Mouse (Mus musculus) testis, postnatal 14 days (tissue): ENCODE measurements at regions not wholly inside any gene's neighbourhood (a gene's known extent, or its start where the extent isn't known, plus 50 kb on each side); places are given as distances from the start of the nearest gene placed in this dataset.
"Not testable (repeated sequence)": the region's sequence is repeated elsewhere in the genome, so short reads cannot be mapped to it uniquely, and the experiment has no call there.

Source experiments
- DNase-seq: peaks from one replicate; pipeline ENCODE4 v3.0.0; 2021; ENCODE audit warnings: low spot score

- DNase-seq: no peak
Measured at GRCm38 (mm10) chr2:63580489-63581139, 396.5 kb upstream of the Kcnh7 start.

GRCm38 (mm10) chr2:63575172-63575571, 391.1 kb upstream of the Kcnh7 start:
- DNase-seq: no peak

GRCm38 (mm10) chr2:63574008-63574703, 390.1 kb upstream of the Kcnh7 start:
- no peak for DNase-seq

DNA sequence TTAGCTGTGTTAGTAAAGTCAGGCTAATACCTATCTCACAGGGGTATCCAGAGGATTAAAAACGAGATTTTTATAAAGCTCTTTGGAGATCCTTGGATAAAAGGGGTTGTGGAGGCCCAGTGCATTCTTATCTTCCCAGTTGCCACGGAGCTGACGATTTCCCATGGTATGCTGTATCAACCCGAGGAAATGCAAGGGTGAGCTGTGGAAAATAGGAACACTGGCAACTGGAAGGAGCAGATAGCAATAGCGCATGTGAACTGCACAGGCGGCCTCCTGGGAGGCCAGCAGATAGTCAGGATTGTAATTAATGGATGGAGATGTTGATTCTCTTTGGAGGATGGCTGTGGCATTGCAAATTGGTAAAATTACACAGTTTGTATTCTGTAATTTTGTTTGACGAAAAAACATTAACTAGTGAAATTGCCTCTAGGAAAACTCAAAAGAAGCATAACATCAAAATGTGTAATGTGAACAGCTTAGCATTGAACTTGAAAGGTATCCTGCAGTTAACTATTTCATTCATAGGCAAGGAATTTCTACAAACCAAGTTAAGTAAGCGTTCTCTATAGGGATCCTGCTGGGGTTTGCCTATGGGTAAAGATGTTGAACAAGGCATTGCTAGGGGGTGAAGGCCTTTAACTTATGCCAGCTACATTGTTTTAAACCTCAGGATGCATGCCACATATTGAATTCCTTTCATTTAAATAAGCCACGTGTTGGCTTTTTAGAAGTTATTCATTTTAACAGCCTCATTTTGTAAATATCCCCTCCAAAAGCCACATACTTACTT, 389.1 kb upstream of the Kcnh7 start:
- DNase-seq: no peak

GRCm38 (mm10) chr2:63556858-63557419, 372.9 kb upstream of the Kcnh7 start:
- no peak for DNase-seq

GRCm38 (mm10) chr2:63541836-63542235, 357.7 kb upstream of the Kcnh7 start:
- not testable (repeated sequence) for DNase-seq

GRCm38 (mm10) chr2:63518534-63518933, 334.4 kb upstream of the Kcnh7 start:
- DNase-seq: no peak

- DNase-seq: no peak
Measured at GRCm38 (mm10) chr2:63513554-63514226, 329.6 kb upstream of the Kcnh7 start.

GRCm38 (mm10) chr2:63503939-63504338, 319.9 kb upstream of the Kcnh7 start:
- DNase-seq: no peak

GRCm38 (mm10) chr2:63476411-63476810, 292.3 kb upstream of the Kcnh7 start:
- no peak for DNase-seq

GRCm38 (mm10) chr2:63475255-63475654, 291.2 kb upstream of the Kcnh7 start:
- no peak for DNase-seq

DNA sequence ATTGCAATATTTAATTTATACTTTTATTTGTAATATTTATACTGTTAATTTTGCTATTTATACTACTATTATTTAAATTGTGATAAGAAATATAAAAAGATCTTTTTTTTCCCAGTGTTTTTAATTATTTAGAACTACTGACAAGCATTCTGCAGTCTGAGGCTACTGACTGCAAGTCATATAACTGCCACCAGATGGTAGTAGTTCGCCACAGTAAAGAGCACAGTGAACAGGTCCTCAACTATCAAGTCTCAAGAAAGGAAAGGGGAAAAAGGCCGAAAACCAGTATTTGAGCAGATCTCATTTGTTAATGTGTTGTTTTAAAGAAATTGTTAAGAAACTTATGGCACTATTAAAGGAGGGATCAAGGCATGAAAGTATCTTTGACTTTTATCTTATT, 289.6 kb upstream of the Kcnh7 start:
- no peak for DNase-seq

DNA sequence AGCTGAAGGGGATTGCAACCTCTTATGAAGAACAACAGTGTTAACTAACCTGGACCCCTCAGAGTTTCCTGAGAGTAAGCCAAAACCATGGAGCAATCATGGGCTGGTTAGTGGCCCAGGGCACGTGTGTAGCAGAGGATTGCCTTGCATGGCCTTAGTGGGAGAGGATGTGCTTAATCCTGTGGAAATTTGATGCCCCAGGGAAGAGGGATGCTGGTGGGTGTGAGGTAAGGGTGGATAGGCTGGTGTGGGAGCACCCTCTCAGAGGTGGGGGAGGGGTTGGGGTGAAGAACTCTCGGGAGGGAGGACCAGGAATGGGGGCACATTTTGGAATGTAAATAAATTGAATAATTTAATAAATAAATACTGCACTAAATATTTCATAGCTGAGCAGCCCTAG, 288.2 kb upstream of the Kcnh7 start:
- no peak for DNase-seq

GRCm38 (mm10) chr2:63459112-63459511, 275.0 kb upstream of the Kcnh7 start:
- DNase-seq: no peak

DNA sequence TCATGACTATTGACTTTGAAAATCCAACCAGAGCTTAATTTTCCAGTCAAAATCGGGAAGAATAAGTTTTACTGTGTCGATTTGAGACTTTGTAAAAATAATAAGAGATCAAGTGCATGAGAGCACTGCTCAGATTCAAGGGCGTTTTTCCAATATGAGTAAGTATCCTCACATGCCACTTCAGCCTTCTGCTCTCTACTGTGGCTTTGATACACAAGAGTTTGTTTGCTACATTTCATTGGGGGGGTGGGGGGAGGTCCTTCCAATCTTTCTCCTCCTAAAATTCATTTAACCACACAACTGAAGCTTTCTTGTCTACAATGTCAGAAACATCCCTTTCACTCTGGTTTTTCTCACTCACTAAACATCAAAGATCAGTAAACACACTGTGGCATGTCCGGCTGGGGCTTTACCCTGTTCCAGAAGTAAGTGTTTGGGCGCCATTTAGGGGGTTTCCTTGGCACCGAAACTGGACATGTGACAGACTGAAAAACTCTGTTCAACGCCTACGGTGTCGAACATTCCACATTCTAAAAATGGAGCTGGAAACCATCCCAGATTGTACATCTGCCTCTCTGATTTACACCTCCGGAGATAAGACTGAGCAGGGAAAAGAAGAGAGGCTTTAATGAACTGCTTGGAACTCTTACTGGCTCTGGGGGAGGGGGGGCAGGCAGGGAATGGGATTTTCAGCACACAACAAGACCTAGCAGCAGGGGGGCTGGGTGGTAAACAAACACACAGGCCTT, 270.4 kb upstream of the Kcnh7 start:
- peak; percentile 10 for DNase-seq

GRCm38 (mm10) chr2:63452891-63453290, 268.8 kb upstream of the Kcnh7 start:
- no peak for DNase-seq

DNA sequence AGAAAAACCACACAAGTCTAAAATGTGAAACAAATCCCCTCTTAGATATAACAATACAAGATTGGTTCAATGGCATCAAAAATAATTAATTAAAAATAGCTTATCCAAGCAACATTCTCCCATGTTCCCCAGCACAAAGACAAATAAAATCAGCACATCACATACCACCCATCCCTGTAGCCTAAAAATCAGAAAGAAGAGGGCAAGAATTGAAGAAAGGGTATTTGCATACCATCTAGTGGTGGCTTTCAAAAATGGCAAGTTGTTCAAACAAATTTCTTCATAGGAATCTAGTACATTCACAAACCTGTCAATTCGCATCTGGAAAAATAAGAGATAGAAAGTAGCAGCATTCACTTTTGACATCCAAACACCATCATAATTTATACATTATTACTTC, 268.1 kb upstream of the Kcnh7 start:
- DNase-seq: no peak

DNA sequence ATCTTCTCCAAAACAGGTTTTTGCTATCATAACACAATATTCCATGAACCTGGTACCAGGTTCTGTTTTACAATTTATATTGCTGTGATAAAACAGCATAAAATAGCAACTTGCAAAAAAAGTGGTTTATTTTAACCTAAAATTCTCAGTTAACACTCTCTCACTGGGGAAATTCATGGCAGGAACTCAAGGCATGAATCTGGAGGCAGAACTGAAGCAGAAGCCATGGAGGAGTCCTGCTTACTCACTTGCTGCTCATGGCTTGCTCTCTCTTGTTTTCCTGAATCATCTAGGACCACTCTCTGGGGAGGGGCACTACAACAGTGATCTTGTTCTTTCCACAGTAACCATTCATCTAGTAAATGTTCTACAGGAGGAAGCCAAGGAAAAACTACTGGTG, 250.2 kb upstream of the Kcnh7 start:
- no peak for DNase-seq

DNA sequence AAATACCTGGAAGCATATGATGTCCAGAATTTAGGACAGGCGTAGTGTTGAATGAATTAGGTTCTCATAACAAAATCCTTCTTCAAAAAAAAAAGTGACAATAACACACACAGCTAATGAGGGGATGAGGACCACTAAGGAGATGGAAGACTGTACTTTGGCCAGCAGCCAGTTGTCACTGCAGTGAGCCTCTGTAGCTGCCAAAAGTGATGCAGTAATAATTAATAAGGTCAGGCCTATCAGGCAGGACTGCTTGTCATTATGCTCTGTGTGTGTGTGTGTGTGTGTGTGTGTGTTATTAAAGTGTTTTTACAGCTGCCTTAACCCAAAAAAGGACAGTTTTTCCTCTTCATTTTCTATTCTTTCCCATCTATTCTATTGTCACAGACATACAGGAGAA, 221.3 kb upstream of the Kcnh7 start:
- DNase-seq: no peak
